Mouse (Mus musculus) E14TG2a.4 (cell line): ENCODE results near the gene Hoxa7.

ENCODE experiments used
- H3K27me3 ChIP-seq: 2 replicates; pipeline ENCODE4 v1.6.1; 2014; ENCODE audit warnings: low read length, control low read depth; ENCODE audit not compliant: insufficient read depth
- H3K36me3 ChIP-seq: 2 replicates; pipeline ENCODE4 v1.6.1; 2014; ENCODE audit warnings: low read length, control low read depth; ENCODE audit not compliant: insufficient read depth
- H3K4me1 ChIP-seq: replicated peaks from 2 replicates; pipeline ENCODE4 v1.6.1; 2014; ENCODE audit warnings: low read depth, low read length, control low read depth
- H3K4me3 ChIP-seq: replicated peaks from 2 replicates; pipeline ENCODE4 v1.5.1; 2014; ENCODE audit warnings: mild to moderate bottlenecking, low read length
- H3K9me3 ChIP-seq: 2 replicates; pipeline ENCODE4 v1.6.1; 2014; ENCODE audit warnings: low read length, control low read depth
- CTCF ChIP-seq: conservative IDR thresholded peaks from 2 replicates; pipeline ENCODE4 v1.5.1; 2014; ENCODE audit warnings: low read length
- NANOG ChIP-seq: IDR thresholded peaks from 2 replicates; pipeline ENCODE4 v1.6.1; 2014; ENCODE audit warnings: borderline replicate concordance, low read length, mixed read lengths
- POU5F1 ChIP-seq: IDR thresholded peaks from 2 replicates; pipeline ENCODE4 v1.6.1; 2014; ENCODE audit warnings: low read length, borderline replicate concordance

Gene Hoxa7

GRCm38 (mm10) chr6:52224895-52225611 lies 3.4 kb upstream of the Hoxa7 start:
- no peaks in the 10 kb centered on the region for H3K36me3 ChIP-seq
- H3K27me3 ChIP-seq = peaks cover 98% of the 10 kb centered on the region
- TF ChIP-seq POU5F1 (no peak), NANOG (no peak), CTCF (no peak)
- H3K4me3 ChIP-seq = peak overlapping the region; percentile 71
- peaks cover 57% of the 10 kb centered on the region for H3K4me1 ChIP-seq
- H3K9me3 ChIP-seq = no peaks in the 10 kb centered on the region

- no peaks in the 10 kb centered on the region for H3K36me3 ChIP-seq
- TF ChIP-seq CTCF = no peak
- no peak for TF ChIP-seq POU5F1
- no peak for TF ChIP-seq NANOG
- H3K27me3 ChIP-seq = peaks cover 98% of the 10 kb centered on the region
These were observed 2.5 kb upstream of the Hoxa7 start for GRCm38 (mm10) chr6:52223939-52224760.

GRCm38 (mm10) chr6:52222729-52223128 lies 1.1 kb upstream of the Hoxa7 start:
- no peaks in the 10 kb centered on the region for H3K36me3 ChIP-seq
- TF ChIP-seq POU5F1 (no peak), CTCF (no peak), NANOG (no peak)
- no peak overlapping the region for H3K4me3 ChIP-seq
- no peaks in the 10 kb centered on the region for H3K9me3 ChIP-seq
- H3K27me3 ChIP-seq = peaks cover 100% of the 10 kb centered on the region
- H3K4me1 ChIP-seq = peaks cover 48% of the 10 kb centered on the region

More at GRCm38 (mm10) chr6:52223939-52224760, 2.5 kb upstream of the Hoxa7 start:
- no peaks in the 10 kb centered on the region for H3K9me3 ChIP-seq
- no peak overlapping the region for H3K4me3 ChIP-seq
- peaks cover 48% of the 10 kb centered on the region for H3K4me1 ChIP-seq

DNA sequence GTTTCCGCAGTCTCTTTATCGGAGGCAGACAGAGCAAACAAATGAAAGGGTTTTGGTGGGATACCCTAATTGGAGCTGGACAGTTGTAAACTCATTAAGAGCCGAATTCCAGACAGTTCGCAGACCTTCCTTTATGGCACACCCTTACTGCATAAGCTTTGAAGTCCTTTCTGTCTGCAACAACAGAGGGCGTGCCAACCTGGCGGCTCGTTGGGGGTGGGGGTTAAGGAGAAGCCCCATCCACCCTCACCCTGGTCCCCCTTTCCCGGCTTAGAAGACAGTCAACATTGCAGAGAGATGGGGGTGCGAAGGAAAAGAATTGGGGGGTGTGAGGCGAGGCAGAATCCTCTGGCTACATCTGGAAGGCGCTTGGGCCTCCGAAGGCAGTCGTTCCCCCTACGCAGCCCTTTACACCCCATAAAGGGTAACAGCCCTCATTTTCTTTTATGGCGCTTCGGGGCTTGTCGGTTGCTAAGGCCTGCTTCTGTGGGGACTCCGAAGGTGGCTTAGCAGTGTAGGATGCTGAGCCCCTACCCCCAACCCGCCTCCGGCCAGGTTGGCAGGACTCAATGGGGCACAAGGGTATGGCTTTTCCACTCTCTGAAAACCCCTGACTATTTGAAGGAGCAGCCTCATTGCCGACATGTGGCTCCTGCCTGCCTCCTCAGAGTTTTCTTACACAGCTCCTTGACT lies 485 bp upstream of the Hoxa7 start:
- Histone ChIP-seq H3K9me3 (no peaks in the 10 kb centered on the region), H3K27me3 (peaks cover 100% of the 10 kb centered on the region), H3K4me3 (peak overlapping the region; percentile 79), H3K36me3 (no peaks in the 10 kb centered on the region), H3K4me1 (peaks cover 51% of the 10 kb centered on the region)
- no peak for TF ChIP-seq NANOG
- TF ChIP-seq POU5F1 = no peak
- TF ChIP-seq CTCF = no peak

GRCm38 (mm10) chr6:52220865-52221310 lies 766 bp downstream of the Hoxa7 start:
- H3K27me3 ChIP-seq = peaks cover 100% of the 10 kb centered on the region
- no peaks in the 10 kb centered on the region for H3K9me3 ChIP-seq
- TF ChIP-seq NANOG = no peak
- no peak for TF ChIP-seq CTCF
- no peak for TF ChIP-seq POU5F1
- H3K36me3 ChIP-seq = no peaks in the 10 kb centered on the region
- peaks cover 52% of the 10 kb centered on the region for H3K4me1 ChIP-seq
- peak overlapping the region; percentile 79 for H3K4me3 ChIP-seq

- Histone ChIP-seq H3K9me3 (no peaks in the 10 kb centered on the region), H3K27me3 (peaks cover 100% of the 10 kb centered on the region), H3K4me1 (peaks cover 50% of the 10 kb centered on the region), H3K4me3 (no peak overlapping the region), H3K36me3 (no peaks in the 10 kb centered on the region)
- TF ChIP-seq CTCF = no peak
- no peak for TF ChIP-seq NANOG
- TF ChIP-seq POU5F1 = no peak
These were observed 1.4 kb downstream of the Hoxa7 start for GRCm38 (mm10) chr6:52220003-52220864.

- H3K36me3 ChIP-seq = no peaks in the 10 kb centered on the region
- H3K27me3 ChIP-seq = peaks cover 100% of the 10 kb centered on the region
- H3K9me3 ChIP-seq = no peaks in the 10 kb centered on the region
- no peak for TF ChIP-seq CTCF
- no peak for TF ChIP-seq NANOG
- no peak for TF ChIP-seq POU5F1
- peaks cover 42% of the 10 kb centered on the region for H3K4me1 ChIP-seq
- no peak overlapping the region for H3K4me3 ChIP-seq
These were observed 2.3 kb downstream of the Hoxa7 start for GRCm38 (mm10) chr6:52219234-52219942.
